Mouse (Mus musculus): Measurements from ENCODE around the gene Maz. TPM values are rescaled to one million over a fixed set of nuclear protein-coding genes. Genes with fewer than 3 reads are reported as not detected.

Maz gene
- total RNA-seq, 2 experiments from 2014 or later = 106 to 113 TPM

Small RNA genes lying within 50 kb of the gene (microRNA-seq; reads per million reads assigned to microRNA genes)
- gene Gm44343 = 0 reads per million in 2 experiments

Other genes starting within 250 kb of the Maz start
- gene Tbx6, start 245.6 kb downstream of the Maz start, total RNA-seq (2021) = under 1 TPM; 0.29 to 0.35 TPM
- 10 to 100 TPM; 53.2 to 58.2 TPM for gene Ppp4c, start 234.5 kb downstream of the Maz start, total RNA-seq (2021)
- gene Fam57b, start 229.4 kb downstream of the Maz start, total RNA-seq (2021) = 10 to 100 TPM; 10.1 to 11.0 TPM
- gene 4930451I11Rik, start 195.4 kb downstream of the Maz start, total RNA-seq (2021) = not detected
- not detected for gene Doc2a, start 179.6 kb downstream of the Maz start, total RNA-seq (2021)
- gene Hirip3, start 165.1 kb downstream of the Maz start, total RNA-seq (2021) = 10 to 100 TPM; 10.3 to 13.8 TPM
- 10 to 100 TPM; 23.8 to 30.0 TPM for gene Ino80e, start 164.7 kb downstream of the Maz start, total RNA-seq (2021)
- 10 to 100 TPM; 65.6 to 65.7 TPM for gene Taok2, start 142.3 kb downstream of the Maz start, total RNA-seq (2021)
- gene Tmem219, start 104.1 kb downstream of the Maz start, total RNA-seq (2021) = 10 to 100 TPM; 16.3 to 17.6 TPM
- 1 to 10 TPM; 7.7 to 9.7 TPM for gene Kctd13, start 98.2 kb downstream of the Maz start, total RNA-seq (2021)
- gene Asphd1, start 77.5 kb downstream of the Maz start, total RNA-seq (2021) = not detected
- gene Sez6l2, start 76.5 kb downstream of the Maz start, total RNA-seq (2021) = 10 to 100 TPM; 23.3 to 30.4 TPM
- 10 to 100 TPM; 73.8 to 82.0 TPM for gene Cdipt, start 51.1 kb downstream of the Maz start, total RNA-seq (2021)
- gene Cdiptos, start 50.9 kb downstream of the Maz start, total RNA-seq (2021) = under 1 TPM; 0.47 to 0.84 TPM
- 10 to 100 TPM; 45.3 to 50.1 TPM for gene Mvp, start 12.4 kb downstream of the Maz start, total RNA-seq (2021)
- gene Pagr1b, start 10.6 kb downstream of the Maz start, total RNA-seq (2021) = not detected
- gene Pagr1a, start 9.7 kb downstream of the Maz start, total RNA-seq (2021) = 10 to 100 TPM in 1 of 2 experiments, 1 to 10 TPM in 1; 6.4 to 19.6 TPM
- 10 to 100 TPM; 19.0 to 27.2 TPM for gene Gm42742, start 5.9 kb downstream of the Maz start, total RNA-seq (2021)
- gene Prrt2, start 5.8 kb downstream of the Maz start, total RNA-seq (2021) = 1 to 10 TPM; 1.0 to 2.3 TPM
- 10 to 100 TPM; 15.3 to 17.6 TPM for gene Kif22, start 15.4 kb upstream of the Maz start, total RNA-seq (2021)
- gene Zg16, start 60.3 kb upstream of the Maz start, total RNA-seq (2021) = not detected
- gene AI467606, start 64.3 kb upstream of the Maz start, total RNA-seq (2021) = 1 to 10 TPM in 1 of 2 experiments, under 1 TPM in 1; 0.94 to 1.5 TPM
- gene Qprt, start 95.2 kb upstream of the Maz start, total RNA-seq (2021) = under 1 TPM in 1 of 2 experiments, not detected in 1; 0.29 TPM
- gene Spn, start 110.8 kb upstream of the Maz start, total RNA-seq (2021) = under 1 TPM; 0.72 to 0.84 TPM
- 10 to 100 TPM; 46.8 to 49.2 TPM for gene Cd2bp2, start 169.0 kb upstream of the Maz start, total RNA-seq (2021)
- gene Tbc1d10b, start 181.4 kb upstream of the Maz start, total RNA-seq (2021) = 10 to 100 TPM; 35.3 to 37.2 TPM
- 1 to 10 TPM; 1.7 to 2.5 TPM for gene Mylpf, start 181.9 kb upstream of the Maz start, total RNA-seq (2021)
- 1 to 10 TPM; 6.8 to 8.8 TPM for gene Zfp553, start 206.0 kb upstream of the Maz start, total RNA-seq (2021)
- gene Sept1, start 206.1 kb upstream of the Maz start, total RNA-seq (2021) = 10 to 100 TPM; 11.5 to 15.5 TPM
- 10 to 100 TPM; 14.3 to 15.9 TPM for gene Zfp771, start 217.2 kb upstream of the Maz start, total RNA-seq (2021)
- 10 to 100 TPM; 45.2 to 48.5 TPM for gene Dctpp1, start 233.7 kb upstream of the Maz start, total RNA-seq (2021)
- gene Sephs2, start 247.0 kb upstream of the Maz start, total RNA-seq (2021) = 10 to 100 TPM; 39.4 to 49.4 TPM

All from heart, postnatal 10 days (tissue).